Mouse (Mus musculus): ENCODE data around the gene Thsd7a.

DNA sequence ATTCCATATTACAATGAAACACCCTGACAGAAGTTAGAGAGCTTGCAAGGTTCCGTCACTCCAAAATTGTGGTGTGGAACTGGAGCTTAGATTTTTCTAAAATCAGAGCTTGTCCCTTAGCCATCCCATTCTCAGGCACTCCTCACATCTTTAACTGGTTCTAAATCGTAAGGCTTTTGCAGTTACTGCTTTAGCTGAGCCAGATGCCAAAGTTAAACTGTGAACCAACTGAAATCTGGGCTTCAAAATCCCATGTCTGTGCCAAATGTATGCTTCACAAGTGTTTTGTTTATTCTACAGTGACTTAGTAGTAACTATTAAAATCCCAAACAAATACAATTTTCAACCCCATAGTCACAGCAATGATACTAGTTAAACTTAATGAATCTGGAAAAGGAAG, 242.3 kb downstream of the Thsd7a start:
- TF ChIP-seq MAX (IDR thresholded peaks at IDR 0.05; ENCODE audit: low read length) = no peak
- TF ChIP-seq POLR2A (IDR thresholded peaks at IDR 0.05; ENCODE audit: low read depth, low read length) = no peak
- TF ChIP-seq CTCF (conservative IDR thresholded peaks at IDR 0.05 in 1 of 2, IDR thresholded peaks at IDR 0.05 in 1 of 2; ENCODE audit: low read depth in 2 of 2, low read length in 2 of 2) = no peak
- TF ChIP-seq RAD21 (IDR thresholded peaks at IDR 0.05; ENCODE audit: low read depth, low read length) = no peak
- no peak for TF ChIP-seq POLR2AphosphoS2 (IDR thresholded peaks at IDR 0.05; ENCODE audit: low read depth, low read length)
- no peak for TF ChIP-seq MYC (IDR thresholded peaks at IDR 0.05; ENCODE audit: low read depth, low read length)
- no peak for TF ChIP-seq HCFC1 (IDR thresholded peaks at IDR 0.05; ENCODE audit: low read depth, low read length)
- TF ChIP-seq GABPA (IDR thresholded peaks at IDR 0.05; ENCODE audit: insufficient replicate concordance, low read depth, low read length) = no peak
